Mouse (Mus musculus): ENCODE data around the gene Akap2. TPM values are rescaled to one million over a fixed set of nuclear protein-coding genes. Genes with fewer than 3 reads are reported as not detected.

The Akap2 gene
- total and polyA plus RNA-seq, 3 experiments, result 1.7 to 7.2 TPM; not detected in 1

DNA sequence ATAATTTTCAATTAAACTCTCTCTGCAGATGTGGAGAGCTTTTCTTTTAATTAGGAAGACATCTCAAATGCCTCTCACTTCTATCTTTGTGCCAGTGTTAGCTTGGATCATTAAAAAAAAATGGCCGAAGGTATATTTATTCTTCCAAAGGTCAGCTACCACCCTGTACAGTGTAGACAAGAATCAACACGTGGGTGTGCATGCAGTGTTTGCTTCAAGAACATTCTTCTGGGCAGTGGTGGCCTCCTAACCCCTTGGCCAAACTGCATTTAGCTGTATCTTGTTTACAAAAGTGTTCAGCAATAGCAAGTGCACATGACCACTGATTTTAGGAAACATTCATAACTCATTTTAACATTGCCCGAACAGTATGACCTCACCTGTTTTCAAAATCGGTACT, 92.0 kb downstream of the Akap2 start:
- no peaks in the 10 kb centered on the region for H3K27me3 ChIP-seq (ENCODE audit: control insufficient read depth in 1 of 2, insufficient read depth in 2 of 2, low read length in 2 of 2)
- TF ChIP-seq NRF1 (IDR thresholded peaks at IDR 0.05; ENCODE audit: insufficient read depth, low read depth, low read length, poor library complexity, severe bottlenecking) (no peak), BHLHE40 (IDR thresholded peaks at IDR 0.05; ENCODE audit: borderline replicate concordance, low read depth, low read length) (no peak), ELF1 (IDR thresholded peaks at IDR 0.05; ENCODE audit: low read depth, low read length) (no peak), JUND (IDR thresholded peaks at IDR 0.05; ENCODE audit: low read depth, low read length) (no peak), MYB (IDR thresholded peaks at IDR 0.05; ENCODE audit: low read depth, low read length) (no peak), POLR2AphosphoS5 (IDR thresholded peaks at IDR 0.05; ENCODE audit: borderline replicate concordance, low read depth, low read length) (no peak), ETS1 (IDR thresholded peaks at IDR 0.05; ENCODE audit: low read depth, low read length) (no peak), RAD21 (IDR thresholded peaks at IDR 0.05; ENCODE audit: low read depth, low read length) (no peak), CHD1 (IDR thresholded peaks at IDR 0.05; ENCODE audit: low read depth, low read length) (no peak), TBP (IDR thresholded peaks at IDR 0.05; ENCODE audit: low read depth, low read length) (no peak), GATA1 (IDR thresholded peaks at IDR 0.05; ENCODE audit: low read depth, low read length) (no peak), EP300 (IDR thresholded peaks at IDR 0.05; ENCODE audit: low read depth in 1 of 2, low read length in 2 of 2) (no peak), CHD2 (IDR thresholded peaks at IDR 0.05; ENCODE audit: low read length) (no peak)
- DNase-seq (ENCODE audit: low read depth, low spot score), result no peak
- H3K4me3 ChIP-seq (ENCODE audit: control insufficient read depth in 1 of 2, insufficient read depth in 1 of 2, low read depth in 2 of 2, low read length in 2 of 2), result no peak overlapping the region
- H3K9ac ChIP-seq (ENCODE audit: control insufficient read depth, low read depth, low read length, poor library complexity, severe bottlenecking), result no peak overlapping the region
- no peak overlapping the region for H3K27ac ChIP-seq (ENCODE audit: control insufficient read depth, low read depth, low read length)
- no peaks in the 10 kb centered on the region for H3K79me2 ChIP-seq (ENCODE audit: control insufficient read depth, insufficient read depth, low read length, poor library complexity)
- H3K9me3 ChIP-seq (replicated peaks; ENCODE audit: insufficient read depth, low read length), result no peaks in the 10 kb centered on the region
- H3K4me1 ChIP-seq (ENCODE audit: control insufficient read depth in 1 of 2, insufficient read depth in 2 of 2, low read length in 2 of 2), result peaks cover 0 to 12% of the 10 kb centered on the region in 2 experiments; a peak in 2 of 4 replicates
- peaks cover 0 to 6% of the 10 kb centered on the region in 2 experiments; a peak in 1 of 4 replicates for H3K36me3 ChIP-seq (ENCODE audit: control insufficient read depth in 1 of 2, insufficient read depth in 2 of 2, low read length in 2 of 2)

GRCm38 (mm10) chr4:57812075-57812474, 94.6 kb downstream of the Akap2 start:
- Histone ChIP-seq H3K9ac (ENCODE audit: control insufficient read depth, low read depth, low read length, poor library complexity, severe bottlenecking) (no peak overlapping the region), H3K36me3 (ENCODE audit: control insufficient read depth in 1 of 2, insufficient read depth in 2 of 2, low read length in 2 of 2) (peaks cover 0 to 6% of the 10 kb centered on the region in 2 experiments; a peak in 1 of 4 replicates), H3K27ac (ENCODE audit: control insufficient read depth, low read depth, low read length) (no peak overlapping the region), H3K9me3 (replicated peaks; ENCODE audit: insufficient read depth, low read length) (no peaks in the 10 kb centered on the region), H3K27me3 (ENCODE audit: control insufficient read depth in 1 of 2, insufficient read depth in 2 of 2, low read length in 2 of 2) (no peaks in the 10 kb centered on the region), H3K4me3 (ENCODE audit: control insufficient read depth in 1 of 2, insufficient read depth in 1 of 2, low read depth in 2 of 2, low read length in 2 of 2) (no peak overlapping the region), H3K79me2 (ENCODE audit: control insufficient read depth, insufficient read depth, low read length, poor library complexity) (no peaks in the 10 kb centered on the region), H3K4me1 (ENCODE audit: control insufficient read depth in 1 of 2, insufficient read depth in 2 of 2, low read length in 2 of 2) (peaks cover 0 to 12% of the 10 kb centered on the region in 2 experiments; a peak in 2 of 4 replicates)
- TF ChIP-seq ETS1 (IDR thresholded peaks at IDR 0.05; ENCODE audit: low read depth, low read length) (no peak), USF1 (IDR thresholded peaks at IDR 0.05; ENCODE audit: low read depth, low read length) (no peak), E2F4 (IDR thresholded peaks at IDR 0.05; ENCODE audit: borderline replicate concordance, low read depth, low read length) (no peak), ZKSCAN1 (IDR thresholded peaks at IDR 0.05; ENCODE audit: low read depth, low read length) (no peak), MXI1 (IDR thresholded peaks at IDR 0.05; ENCODE audit: low read depth, low read length) (no peak), NRF1 (IDR thresholded peaks at IDR 0.05; ENCODE audit: insufficient read depth, low read depth, low read length, poor library complexity, severe bottlenecking) (no peak), SIN3A (IDR thresholded peaks at IDR 0.05; ENCODE audit: low read length) (no peak)
- no peak for DNase-seq (ENCODE audit: low read depth, low spot score)
